9 mouse cellular contexts compared by ENCODE assay signal in genomic region chr13:47244771-47245170, GRCm38 (mm10).
DNase-seq lines count a peak whose midpoint lies in the region; ATAC-seq and TF ChIP-seq lines count a peak whose summit lies in the region.
"Had no signal": no experiment of that assay in that cellular context is flagged by ENCODE, and none has a peak within 500 bp of the region (broad histone marks: within the 10 kb centered on the region; RNA-seq: fewer than 3 reads in every experiment).

No protein-coding gene starts in this region.

- no peaks in the 10 kb centered on the region; the same call in 1 of the 2 replicates for H3K4me1 ChIP-seq in cerebellum, adult 2 months (ENCODE audit: control insufficient read depth, insufficient read depth, low read length)
- peaks cover 23% of the 10 kb centered on the region for H3K4me1 ChIP-seq in heart, embryonic 11.5 days (ENCODE audit: control insufficient read depth, insufficient read depth, low read length)

- H3K9ac ChIP-seq in heart, embryonic 11.5 days (ENCODE audit: low read depth, low read length) = 0 out of 2 replicates have a peak overlapping the region, but pooled peaks have one; percentile 3
- H3K9ac ChIP-seq: limb, embryonic 12.5 days had no signal

- TF ChIP-seq CTCF in cerebellum, adult 2 months (IDR thresholded peaks at IDR 0.05; ENCODE audit: borderline replicate concordance, insufficient read depth, low read depth, low read length) = no peak
- TF ChIP-seq CTCF in brain, embryonic 14.5 days (IDR thresholded peaks at IDR 0.05; ENCODE audit: borderline replicate concordance, extremely low read depth, insufficient read depth, insufficient read length) = no peak

- H3K4me2 ChIP-seq in heart, embryonic 11.5 days = peak overlapping the region; percentile 2; the same call in 1 of the 2 replicates
- H3K4me2 ChIP-seq: limb, embryonic 12.5 days had no signal

- TF ChIP-seq POLR2A in cerebellum, adult 2 months (IDR thresholded peaks at IDR 0.05; ENCODE audit: borderline replicate concordance, insufficient read depth, low read length) = no peak
- no peak for TF ChIP-seq POLR2A in brain, embryonic 14.5 days (IDR thresholded peaks at IDR 0.05; ENCODE audit: borderline replicate concordance, extremely low read depth, insufficient read depth, insufficient read length, poor library complexity, severe bottlenecking)

- no peak overlapping the region for H3K27ac ChIP-seq in cerebellum, adult 2 months (ENCODE audit: insufficient read depth, low read length)
- H3K27ac ChIP-seq in heart, embryonic 11.5 days (ENCODE audit: low read depth, low read length) = no peak overlapping the region
- H3K27ac ChIP-seq: limb, embryonic 12.5 days had no signal

- no peaks in the 10 kb centered on the region; the same call in 1 of the 2 replicates for H3K27me3 ChIP-seq in cerebellum, adult 2 months (ENCODE audit: control insufficient read depth, insufficient read depth, low read length)
- no peaks in the 10 kb centered on the region for H3K27me3 ChIP-seq in heart, embryonic 11.5 days (ENCODE audit: control insufficient read depth, insufficient read depth, low read length)

- no peak for ATAC-seq in heart, embryonic 11.5 days (replicated peaks; ENCODE audit: insufficient number of reproducible peaks, low FRiP score, low TSS enrichment)

- peak; percentile 35 to 46 for DNase-seq in cerebellum, adult 2 months
- DNase-seq in cerebellum, adult 11 months = no peak
- DNase-seq in brain, embryonic 14.5 days (ENCODE audit: low read depth) = peak; percentile 92
- peak; percentile 21 to 80 for DNase-seq in left cerebral cortex, adult 8-10 months (ENCODE audit: low spot score in 2 of 2)
- peak; percentile 67 to 72 for DNase-seq in right cerebral cortex, postnatal 36 days (ENCODE audit: low spot score in 2 of 2)
- DNase-seq in kidney, postnatal 36 days = no peak
- DNase-seq in natural killer cell, adult 2 months (ENCODE audit: low spot score in 2 of 2) = no peak

- H3K4me3 ChIP-seq in cerebellum, adult 2 months (replicated peaks; ENCODE audit: insufficient read depth, low read depth, low read length) = no peak overlapping the region
- H3K4me3 ChIP-seq in heart, embryonic 11.5 days (ENCODE audit: low read depth, low read length) = no peak overlapping the region
- H3K4me3 ChIP-seq: limb, embryonic 12.5 days had no signal

- no peaks in the 10 kb centered on the region for H3K36me3 ChIP-seq in heart, embryonic 11.5 days (ENCODE audit: control insufficient read depth, insufficient read depth, low read length)
- H3K36me3 ChIP-seq: limb, embryonic 12.5 days had no signal

- WGBS in cerebellum, adult 2 months = 10% methylated on average over 11 of the region's 11 CpGs
- WGBS in heart, embryonic 11.5 days (ENCODE audit: insufficient replicate concordance) = 41% methylated on average over 11 of the region's 11 CpGs

- H3K9me3 ChIP-seq in heart, embryonic 11.5 days (replicated peaks; ENCODE audit: control insufficient read depth, low read length) = no peaks in the 10 kb centered on the region
- H3K9me3 ChIP-seq: limb, embryonic 12.5 days had no signal

Comparison
In these comparisons a context has a peak if more than half of its experiments do, and no peak if none do; other contexts are left out.
1. DNase-seq: peak in cerebellum, adult 2 months (2 of 2), brain, embryonic 14.5 days (single experiment), left cerebral cortex, adult 8-10 months (2 of 2) and right cerebral cortex, postnatal 36 days (2 of 2); none in cerebellum, adult 11 months (single experiment), kidney, postnatal 36 days (0 of 2) and natural killer cell, adult 2 months (0 of 2).